Mouse (Mus musculus) CH12.LX (cell line): ENCODE data around the gene Cnpy4. TPM values are rescaled to one million over a fixed set of nuclear protein-coding genes. Genes with fewer than 3 reads are reported as not detected.

Experiments used
- DNase-seq: peaks from one replicate; pipeline ENCODE4 v3.0.0-alpha.2; 2013; ENCODE audit errors: extremely low read depth
- H3K27ac ChIP-seq: 2 replicates; pipeline ENCODE4 v1.5.1; 2012; ENCODE audit warnings: low read depth, mild to moderate bottlenecking, control low read depth, moderate library complexity; ENCODE audit not compliant: insufficient read depth
- H3K27me3 ChIP-seq: replicated peaks from 2 replicates; pipeline ENCODE3; 2012; ENCODE audit warnings: inconsistent platforms
- H3K36me3 ChIP-seq, 2 experiments: replicated peaks in 1 of 2; 2 replicates each; pipeline versions ENCODE3 to v1.6.1; 2012; ENCODE audit warnings: inconsistent platforms in 1 of 2, low read length in 1 of 2, mild to moderate bottlenecking in 1 of 2, mixed read lengths in 1 of 2, moderate library complexity in 1 of 2; ENCODE audit not compliant: control insufficient read depth in 1 of 2, insufficient read depth in 1 of 2
- H3K4me1 ChIP-seq, 2 experiments: 2 replicates each; pipeline ENCODE4 v1.6.1; 2012; ENCODE audit warnings: inconsistent platforms in 1 of 2, moderate library complexity in 1 of 2; ENCODE audit not compliant: insufficient read depth in 2 of 2, control insufficient read depth in 1 of 2
- H3K4me2 ChIP-seq: 2 replicates; pipeline ENCODE4 v1.6.1; 2012; ENCODE audit warnings: low read depth, mild to moderate bottlenecking, control low read depth; ENCODE audit not compliant: poor library complexity, insufficient read depth, severe bottlenecking
- H3K4me3 ChIP-seq, 3 experiments: fragments of 150-350 bp in 1 of 3; sonication (generic) in 1 of 3; replicated peaks in 1 of 3; 2 replicates each; pipeline versions ENCODE3 to v1.5.1; 2011 to 2012; ENCODE audit warnings: low read depth in 2 of 3, low read length in 2 of 3, mild to moderate bottlenecking in 2 of 3, moderate library complexity in 2 of 3, control low read depth in 1 of 3, improper control_type of control experiment in 1 of 3, inconsistent platforms in 1 of 3, mixed read lengths in 1 of 3; ENCODE audit not compliant: poor library complexity in 1 of 3
- H3K79me2 ChIP-seq: replicated peaks from 2 replicates; pipeline ENCODE4 v1.6.1; 2012; ENCODE audit warnings: mild to moderate bottlenecking, moderate library complexity; ENCODE audit not compliant: control insufficient read depth, poor library complexity, insufficient read depth, severe bottlenecking; ENCODE audit errors: extremely low read depth
- H3K9ac ChIP-seq: 2 replicates; pipeline ENCODE4 v1.6.1; 2012; ENCODE audit warnings: low read depth, mild to moderate bottlenecking, control low read depth, moderate library complexity; ENCODE audit not compliant: insufficient read depth
- H3K9me3 ChIP-seq: replicated peaks from 2 replicates; pipeline ENCODE3; 2012; ENCODE audit warnings: low read length, inconsistent platforms, mixed read lengths
- BHLHE40 ChIP-seq: IDR thresholded peaks from 2 replicates; pipeline ENCODE4 v1.6.1; 2011; ENCODE audit warnings: mild to moderate bottlenecking, low read depth, low read length, improper control_type of control experiment
- CHD1 ChIP-seq: IDR thresholded peaks from 2 replicates; pipeline ENCODE4 v1.6.1; 2012; ENCODE audit warnings: low read depth, low read length, improper control_type of control experiment, inconsistent platforms
- E2F4 ChIP-seq: IDR thresholded peaks from 2 replicates; pipeline ENCODE4 v1.6.1; 2011; ENCODE audit warnings: low read depth, low read length, improper control_type of control experiment; ENCODE audit not compliant: insufficient replicate concordance
- ETS1 ChIP-seq: conservative IDR thresholded peaks from 2 replicates; pipeline ENCODE4 v1.6.1; 2012; ENCODE audit warnings: low read depth, mild to moderate bottlenecking, inconsistent platforms, low read length, improper control_type of control experiment, moderate library complexity
- IRF4 ChIP-seq: IDR thresholded peaks from 2 replicates; pipeline ENCODE4 v1.6.1; 2014; ENCODE audit warnings: low read depth, mild to moderate bottlenecking, inconsistent platforms, low read length, improper control_type of control experiment
- JUN ChIP-seq: IDR thresholded peaks from 2 replicates; pipeline ENCODE4 v1.6.1; 2011; ENCODE audit warnings: low read depth, mild to moderate bottlenecking, low read length, improper control_type of control experiment, moderate library complexity; ENCODE audit not compliant: insufficient read depth
- JUND ChIP-seq: conservative IDR thresholded peaks from 2 replicates; pipeline ENCODE4 v1.6.1; 2011; ENCODE audit warnings: low read depth, low read length, improper control_type of control experiment
- KAT2A ChIP-seq: IDR thresholded peaks from 2 replicates; pipeline ENCODE4 v1.6.1; 2012; ENCODE audit warnings: low read length, improper control_type of control experiment, inconsistent platforms; ENCODE audit not compliant: insufficient replicate concordance
- MAZ ChIP-seq: IDR thresholded peaks from 2 replicates; pipeline ENCODE4 v1.6.1; 2012; ENCODE audit warnings: low read depth, mild to moderate bottlenecking, inconsistent platforms, low read length, improper control_type of control experiment, moderate library complexity
- MEF2A ChIP-seq: IDR thresholded peaks from 2 replicates; pipeline ENCODE4 v1.6.1; 2014; ENCODE audit warnings: low read depth, mild to moderate bottlenecking, inconsistent platforms, low read length, improper control_type of control experiment, borderline replicate concordance
- MXI1 ChIP-seq: IDR thresholded peaks from 2 replicates; pipeline ENCODE4 v1.6.1; 2011; ENCODE audit warnings: mild to moderate bottlenecking, low read depth, low read length, improper control_type of control experiment
- MYC ChIP-seq: IDR thresholded peaks from 2 replicates; pipeline ENCODE4 v1.6.1; 2011; ENCODE audit warnings: low read depth, mild to moderate bottlenecking, improper control_type of control experiment, low read length
- NELFE ChIP-seq: IDR thresholded peaks from 2 replicates; pipeline ENCODE4 v1.6.1; 2011; ENCODE audit warnings: low read depth, low read length, improper control_type of control experiment
- PAX5 ChIP-seq: IDR thresholded peaks from 2 replicates; pipeline ENCODE4 v1.6.1; 2012; ENCODE audit warnings: low read length, inconsistent platforms, mixed read lengths
- POLR2A ChIP-seq: IDR thresholded peaks from 2 replicates; pipeline ENCODE4 v1.6.1; 2011; ENCODE audit warnings: low read depth, mild to moderate bottlenecking, improper control_type of control experiment, low read length
- POLR2AphosphoS2 ChIP-seq: IDR thresholded peaks from 2 replicates; pipeline ENCODE4 v1.6.1; 2011; ENCODE audit warnings: low read depth, low read length, improper control_type of control experiment
- RAD21 ChIP-seq: IDR thresholded peaks from 2 replicates; pipeline ENCODE4 v1.6.1; 2011; ENCODE audit warnings: low read depth, mild to moderate bottlenecking, low read length, improper control_type of control experiment, moderate library complexity
- SIN3A ChIP-seq: IDR thresholded peaks from 2 replicates; pipeline ENCODE4 v1.6.1; 2012; ENCODE audit warnings: low read length, improper control_type of control experiment, inconsistent platforms
- TCF12 ChIP-seq: IDR thresholded peaks from 2 replicates; pipeline ENCODE4 v1.6.1; 2014; ENCODE audit warnings: low read depth, mild to moderate bottlenecking, inconsistent platforms, low read length, improper control_type of control experiment
- UBTF ChIP-seq: IDR thresholded peaks from 2 replicates; pipeline ENCODE4 v1.6.1; 2012; ENCODE audit warnings: low read depth, mild to moderate bottlenecking, inconsistent platforms, low read length, improper control_type of control experiment, moderate library complexity
- USF1 ChIP-seq: IDR thresholded peaks from 2 replicates; pipeline ENCODE4 v1.6.1; 2014; ENCODE audit warnings: low read depth, mild to moderate bottlenecking, inconsistent platforms, low read length, improper control_type of control experiment
- ZKSCAN1 ChIP-seq: IDR thresholded peaks from 2 replicates; pipeline ENCODE4 v1.6.1; 2012; ENCODE audit warnings: low read depth, inconsistent platforms, low read length, improper control_type of control experiment, borderline replicate concordance
- ZMIZ1 ChIP-seq: IDR thresholded peaks from 2 replicates; pipeline ENCODE4 v1.6.1; 2012; ENCODE audit warnings: low read depth, mild to moderate bottlenecking, inconsistent platforms, low read length, improper control_type of control experiment
- dilution Hi-C: fragments of 300-500 bp; cut with MboI; formaldehyde crosslinking; loops from 2 replicates; pipeline ENCODE4 v1.14.3; 2020; ENCODE audit warnings: low sequenced_read_pairs; ENCODE audit not compliant: extremely low pct_unique_long_range_greater_than_20kb, extremely low pct_ligation_motif_present
- in situ Hi-C: fragments of 300-500 bp; cut with MboI; formaldehyde crosslinking; loops from 3 replicates; pipeline ENCODE4 v1.14.3; 2019; ENCODE audit warnings: low sequenced_read_pairs, low pct_ligation_motif_present, low pct_unique_long_range_greater_than_20kb, mixed read lengths
- polyA plus RNA-seq: library from polyadenylated mRNA; unstranded; fragments of >175 nt; gene quantifications from 2 replicates; pipeline ENCODE4 v1.2.1, GENCODE M21; 2012; ENCODE audit warnings: low read depth; ENCODE audit not compliant: insufficient read length
- total RNA-seq, 2 experiments: library from RNA; depleted of rRNA; stranded (reverse); fragments of 300-350 nt in 1 of 2; fragments of >200 nt in 1 of 2; gene quantifications; 2 replicates each; pipeline ENCODE4 v1.2.3; 2012 to 2014

The Cnpy4 gene
- total and polyA plus RNA-seq, 3 experiments = 19.2 to 24.9 (median 21.6) TPM

GRCm38 (mm10) chr5:138233778-138234177 is 46.5 kb downstream of the Cnpy4 start:
- dilution Hi-C loops (no loop called here), in situ Hi-C loops (loop anchor here (25.0 kb wide), 1 partner anchor 429 kb away; no protein-coding TSS in a partner anchor)
- Histone ChIP-seq H3K9me3 (no peaks in the 10 kb centered on the region), H3K27ac (no peak overlapping the region), H3K9ac (no peak overlapping the region), H3K27me3 (peaks cover 2% of the 10 kb centered on the region), H3K79me2 (no peaks in the 10 kb centered on the region), H3K4me3 (no peak overlapping the region), H3K4me1 (no peaks in the 10 kb centered on the region), H3K4me2 (no peak overlapping the region), H3K36me3 (no peaks in the 10 kb centered on the region)
- TF ChIP-seq MAZ (no peak), UBTF (no peak), KAT2A (no peak), ETS1 (no peak), MXI1 (no peak), BHLHE40 (no peak), E2F4 (no peak), POLR2A (no peak)
- no peak for DNase-seq

- Histone ChIP-seq H3K4me1 (no peaks in the 10 kb centered on the region), H3K9ac (no peak overlapping the region), H3K36me3 (no peaks in the 10 kb centered on the region), H3K4me2 (no peak overlapping the region), H3K27ac (no peak overlapping the region), H3K79me2 (no peaks in the 10 kb centered on the region), H3K9me3 (no peaks in the 10 kb centered on the region), H3K27me3 (peaks cover 2% of the 10 kb centered on the region), H3K4me3 (no peak overlapping the region)
- TF ChIP-seq KAT2A = no peak
- no peak for TF ChIP-seq NELFE
- TF ChIP-seq UBTF = no peak
- TF ChIP-seq IRF4 = no peak
- TF ChIP-seq POLR2AphosphoS2 = no peak
- no peak for TF ChIP-seq ZMIZ1
- TF ChIP-seq RAD21 = no peak
- dilution Hi-C loops (no loop called here), in situ Hi-C loops (loop anchor here (25.0 kb wide), 1 partner anchor 428 kb away; no protein-coding TSS in a partner anchor)
- no peak for DNase-seq
These were observed 46.9 kb downstream of the Cnpy4 start for GRCm38 (mm10) chr5:138234224-138234623.

GRCm38 (mm10) chr5:138241511-138241910 is 54.2 kb downstream of the Cnpy4 start:
- DNase-seq = no peak
- Histone ChIP-seq H3K27ac (no peak overlapping the region), H3K9ac (no peak overlapping the region), H3K27me3 (peaks cover 3% of the 10 kb centered on the region), H3K4me2 (no peak overlapping the region), H3K79me2 (no peaks in the 10 kb centered on the region), H3K4me1 (peaks cover 0 to 4% of the 10 kb centered on the region in 2 experiments; a peak in 1 of 4 replicates), H3K9me3 (no peaks in the 10 kb centered on the region), H3K4me3 (no peak overlapping the region), H3K36me3 (no peaks in the 10 kb centered on the region)
- in situ Hi-C loops = loop anchor here (25.0 kb wide), 1 partner anchor 421 kb away; no protein-coding TSS in a partner anchor
- TF ChIP-seq ZKSCAN1 (no peak), ZMIZ1 (no peak), MEF2A (no peak), USF1 (no peak), E2F4 (no peak), SIN3A (no peak), CHD1 (no peak), ETS1 (no peak), MXI1 (no peak), JUN (no peak), TCF12 (no peak), BHLHE40 (no peak), UBTF (no peak), JUND (no peak), MYC (no peak), NELFE (no peak), PAX5 (no peak), POLR2AphosphoS2 (no peak), POLR2A (no peak)
- dilution Hi-C loops = no loop called here
